Mouse (Mus musculus) forebrain, embryonic 16.5 days (tissue): Measurements from ENCODE around the gene Fignl2. TPM values are rescaled to one million over a fixed set of nuclear protein-coding genes. Genes with fewer than 3 reads are reported as not detected.

ENCODE experiments used
- ATAC-seq: fragments of 200-750 bp; cut with Nextera tagmentation; 2 replicates; pipeline ENCODE4 v1.8.0; 2017; ENCODE audit warnings: mild to moderate bottlenecking, moderate library complexity
- H3K27ac ChIP-seq: fragments of 300-500 bp; sonication (generic); 2 replicates; pipeline ENCODE4 v1.5.1; 2014; ENCODE audit warnings: low read length, control low read depth
- H3K27me3 ChIP-seq: fragments of 300-500 bp; sonication (generic); replicated peaks from 2 replicates; pipeline ENCODE4 v1.6.1; 2014; ENCODE audit warnings: low read length; ENCODE audit not compliant: control insufficient read depth, insufficient read depth
- H3K36me3 ChIP-seq: fragments of 300-500 bp; sonication (generic); 2 replicates; pipeline ENCODE4 v1.6.1; 2014; ENCODE audit not compliant: control insufficient read depth, insufficient read depth
- H3K4me1 ChIP-seq: fragments of 300-500 bp; sonication (generic); replicated peaks from 2 replicates; pipeline ENCODE4 v1.6.1; 2014; ENCODE audit warnings: low read length; ENCODE audit not compliant: control insufficient read depth, insufficient read depth
- H3K4me2 ChIP-seq: fragments of 300-500 bp; sonication (generic); 2 replicates; pipeline ENCODE4 v1.6.1; 2014; ENCODE audit warnings: mild to moderate bottlenecking, low read length, control low read depth
- H3K4me3 ChIP-seq: fragments of 300-500 bp; sonication (generic); replicated peaks from 2 replicates; pipeline ENCODE4 v1.5.1; 2014; ENCODE audit warnings: mild to moderate bottlenecking, low read length, control low read depth
- H3K9ac ChIP-seq: fragments of 300-500 bp; sonication (generic); replicated peaks from 2 replicates; pipeline ENCODE4 v1.6.1; 2014; ENCODE audit warnings: low read depth, low read length, control low read depth
- H3K9me3 ChIP-seq: fragments of 300-500 bp; sonication (generic); 2 replicates; pipeline ENCODE4 v1.6.1; 2016; ENCODE audit warnings: low read length; ENCODE audit not compliant: control insufficient read depth
- WGBS: fragments of 180-500 bp; shearing (Covaris S2); extraction: QIAGEN DNeasy Blood & Tissue Kit; methylation state at CpG from one replicate; pipeline ENCODE4 v1.1.7; 2014; 5-methylcytosine and 5-hydroxymethylcytosine counted together
- polyA plus RNA-seq: library from polyadenylated mRNA; unstranded; fragments of >200 nt; fragmentation: Nextera tagmentation; extraction: Ambion mirVana; gene quantifications from 2 replicates; pipeline ENCODE4 v1.2.1, GENCODE M21; 2015

Fignl2 gene
- polyA plus RNA-seq, 1 experiment from 2014 or later = not detected

GRCm38 (mm10) chr15:101007236-101007635, 71.1 kb downstream of the Fignl2 start:
- ATAC-seq = no peak
- no peak overlapping the region for H3K4me3 ChIP-seq
- H3K27me3 ChIP-seq = no peaks in the 10 kb centered on the region
- H3K4me1 ChIP-seq = peaks cover 9% of the 10 kb centered on the region; the same call in 1 of the 2 replicates
- H3K9me3 ChIP-seq = no peaks in the 10 kb centered on the region
- H3K27ac ChIP-seq = no peak overlapping the region
- WGBS = 76% methylated on average over 7 of the region's 7 CpGs
- peaks cover 1% of the 10 kb centered on the region; the same call in 1 of the 2 replicates for H3K36me3 ChIP-seq
- H3K4me2 ChIP-seq = no peak overlapping the region
- no peak overlapping the region for H3K9ac ChIP-seq

GRCm38 (mm10) chr15:101006251-101007040, 71.9 kb downstream of the Fignl2 start:
- H3K4me2 ChIP-seq = peak overlapping the region; percentile 39
- ATAC-seq = peak; percentile 63
- H3K4me3 ChIP-seq = peak overlapping the region; percentile 21
- WGBS = 14% methylated on average over 14 of the region's 15 CpGs
- no peak overlapping the region for H3K27ac ChIP-seq
- peaks cover 5% of the 10 kb centered on the region; the same call in 1 of the 2 replicates for H3K36me3 ChIP-seq
- H3K9ac ChIP-seq = no peak overlapping the region
- H3K27me3 ChIP-seq = no peaks in the 10 kb centered on the region
- peaks cover 9% of the 10 kb centered on the region; the same call in 1 of the 2 replicates for H3K4me1 ChIP-seq
- H3K9me3 ChIP-seq = no peaks in the 10 kb centered on the region

GRCm38 (mm10) chr15:101005717-101006116, 72.7 kb downstream of the Fignl2 start:
- no peak overlapping the region for H3K9ac ChIP-seq
- no peak for ATAC-seq

GRCm38 (mm10) chr15:101004538-101004937, 73.8 kb downstream of the Fignl2 start:
- WGBS = 42% methylated on average over 3 of the region's 3 CpGs

More at GRCm38 (mm10) chr15:101005717-101006116, 72.7 kb downstream of the Fignl2 start:
- Histone ChIP-seq H3K4me2 (no peak overlapping the region), H3K4me1 (peaks cover 9% of the 10 kb centered on the region; the same call in 1 of the 2 replicates), H3K36me3 (0 out of 2 replicates have a peak, but pooled peaks cover 5% of the 10 kb centered on the region), H3K9me3 (no peaks in the 10 kb centered on the region), H3K27me3 (no peaks in the 10 kb centered on the region), H3K27ac (no peak overlapping the region), H3K4me3 (no peak overlapping the region)
- 81% methylated on average over 8 of the region's 8 CpGs for WGBS

GRCm38 (mm10) chr15:101002466-101002865, 75.9 kb downstream of the Fignl2 start:
- WGBS = 97% methylated on average over 3 of the region's 3 CpGs
- no peak for ATAC-seq
- Histone ChIP-seq H3K9ac (no peak overlapping the region), H3K36me3 (0 out of 2 replicates have a peak, but pooled peaks cover 5% of the 10 kb centered on the region), H3K27me3 (no peaks in the 10 kb centered on the region), H3K4me1 (0 out of 2 replicates have a peak, but pooled peaks cover 2% of the 10 kb centered on the region), H3K27ac (no peak overlapping the region), H3K9me3 (no peaks in the 10 kb centered on the region), H3K4me3 (no peak overlapping the region), H3K4me2 (no peak overlapping the region)

More at GRCm38 (mm10) chr15:101004538-101004937, 73.8 kb downstream of the Fignl2 start:
- H3K9ac ChIP-seq = no peak overlapping the region
- no peak overlapping the region for H3K4me2 ChIP-seq
- H3K27ac ChIP-seq = no peak overlapping the region
- ATAC-seq = no peak
- H3K4me1 ChIP-seq = peaks cover 9% of the 10 kb centered on the region; the same call in 1 of the 2 replicates
- H3K36me3 ChIP-seq = 0 out of 2 replicates have a peak, but pooled peaks cover 5% of the 10 kb centered on the region
- H3K4me3 ChIP-seq = no peak overlapping the region
- no peaks in the 10 kb centered on the region for H3K27me3 ChIP-seq
- H3K9me3 ChIP-seq = no peaks in the 10 kb centered on the region

- Histone ChIP-seq H3K4me3 (no peak overlapping the region), H3K4me1 (0 out of 2 replicates have a peak, but pooled peaks cover 2% of the 10 kb centered on the region), H3K27ac (no peak overlapping the region), H3K27me3 (no peaks in the 10 kb centered on the region), H3K9me3 (no peaks in the 10 kb centered on the region), H3K36me3 (0 out of 2 replicates have a peak, but pooled peaks cover 5% of the 10 kb centered on the region), H3K4me2 (no peak overlapping the region), H3K9ac (no peak overlapping the region)
- WGBS = 97% methylated on average over 1 of the region's 1 CpGs
- no peak for ATAC-seq
Measured at GRCm38 (mm10) chr15:101001685-101002084, 76.7 kb downstream of the Fignl2 start.

Other genes with a start within 250 kb of the Fignl2 start
- gene Scn8a, start 208.7 kb downstream of the Fignl2 start, polyA plus RNA-seq = 19.3 and 23.0 TPM in 2 replicates
- not detected in 2 replicates for gene Gm47841, start 31.2 kb downstream of the Fignl2 start, polyA plus RNA-seq
- gene Ankrd33, start 37.2 kb upstream of the Fignl2 start, polyA plus RNA-seq = not detected in 2 replicates
- gene Acvrl1, start 50.0 kb upstream of the Fignl2 start, polyA plus RNA-seq = 8.0 and 8.4 TPM in 2 replicates
- gene Acvr1b, start 95.5 kb upstream of the Fignl2 start, polyA plus RNA-seq = 26.0 and 27.4 TPM in 2 replicates
- gene Grasp, start 145.6 kb upstream of the Fignl2 start, polyA plus RNA-seq = 1.3 and 1.8 TPM in 2 replicates
- 4.5 TPM in 2 replicates for gene Nr4a1, start 175.7 kb upstream of the Fignl2 start, polyA plus RNA-seq
- gene Atg101, start 205.7 kb upstream of the Fignl2 start, polyA plus RNA-seq = 87.4 and 92.4 TPM in 2 replicates
- 0.29 and 0.30 TPM in 2 replicates for gene 6030408B16Rik, start 214.6 kb upstream of the Fignl2 start, polyA plus RNA-seq